Mouse (Mus musculus): ENCODE results near the gene Fibcd1. TPM values are rescaled to one million over a fixed set of nuclear protein-coding genes. Genes with fewer than 3 reads are reported as not detected.

The Fibcd1 gene
- polyA plus RNA-seq, 1 experiment = 0.54 TPM

GRCm38 (mm10) chr2:31844729-31845136, 1.1 kb downstream of the Fibcd1 start:
- Histone ChIP-seq H3K4me3 (ENCODE audit: control insufficient read depth, low read depth, low read length) (no peak overlapping the region), H3K27ac (ENCODE audit: control insufficient read depth, insufficient read depth, low read depth, low read length) (no peak overlapping the region), H3K4me1 (ENCODE audit: control insufficient read depth, insufficient read depth, low read length) (peaks cover 26% of the 10 kb centered on the region), H3K27me3 (ENCODE audit: control insufficient read depth, insufficient read depth, low read length) (no peaks in the 10 kb centered on the region), H3K36me3 (ENCODE audit: control insufficient read depth, insufficient read depth, low read length) (no peaks in the 10 kb centered on the region)
- TF ChIP-seq CTCF (IDR thresholded peaks at IDR 0.05; ENCODE audit: control insufficient read depth, insufficient read depth, insufficient replicate concordance, low read depth, low read length) (no peak), POLR2A (IDR thresholded peaks at IDR 0.05; ENCODE audit: control insufficient read depth, low read depth, low read length) (no peak)

GRCm38 (mm10) chr2:31838868-31839267, 6.9 kb downstream of the Fibcd1 start:
- H3K36me3 ChIP-seq (ENCODE audit: control insufficient read depth, insufficient read depth, low read length) = no peaks in the 10 kb centered on the region
- no peak overlapping the region for H3K4me3 ChIP-seq (ENCODE audit: control insufficient read depth, low read depth, low read length)
- H3K27me3 ChIP-seq (ENCODE audit: control insufficient read depth, insufficient read depth, low read length) = no peaks in the 10 kb centered on the region
- no peaks in the 10 kb centered on the region for H3K4me1 ChIP-seq (ENCODE audit: control insufficient read depth, insufficient read depth, low read length)
- TF ChIP-seq POLR2A (IDR thresholded peaks at IDR 0.05; ENCODE audit: control insufficient read depth, low read depth, low read length) = no peak
- no peak for TF ChIP-seq CTCF (IDR thresholded peaks at IDR 0.05; ENCODE audit: control insufficient read depth, insufficient read depth, insufficient replicate concordance, low read depth, low read length)
- no peak overlapping the region for H3K27ac ChIP-seq (ENCODE audit: control insufficient read depth, insufficient read depth, low read depth, low read length)

GRCm38 (mm10) chr2:31836985-31837384, 8.8 kb downstream of the Fibcd1 start:
- Histone ChIP-seq H3K4me3 (ENCODE audit: control insufficient read depth, low read depth, low read length) (no peak overlapping the region), H3K27me3 (ENCODE audit: control insufficient read depth, insufficient read depth, low read length) (no peaks in the 10 kb centered on the region), H3K27ac (ENCODE audit: control insufficient read depth, insufficient read depth, low read depth, low read length) (no peak overlapping the region), H3K36me3 (ENCODE audit: control insufficient read depth, insufficient read depth, low read length) (no peaks in the 10 kb centered on the region), H3K4me1 (ENCODE audit: control insufficient read depth, insufficient read depth, low read length) (no peaks in the 10 kb centered on the region)
- TF ChIP-seq CTCF (IDR thresholded peaks at IDR 0.05; ENCODE audit: control insufficient read depth, insufficient read depth, insufficient replicate concordance, low read depth, low read length) = no peak
- TF ChIP-seq POLR2A (IDR thresholded peaks at IDR 0.05; ENCODE audit: control insufficient read depth, low read depth, low read length) = no peak

- Histone ChIP-seq H3K36me3 (ENCODE audit: control insufficient read depth, insufficient read depth, low read length) (no peaks in the 10 kb centered on the region), H3K4me3 (ENCODE audit: control insufficient read depth, low read depth, low read length) (no peak overlapping the region), H3K27me3 (ENCODE audit: control insufficient read depth, insufficient read depth, low read length) (no peaks in the 10 kb centered on the region), H3K27ac (ENCODE audit: control insufficient read depth, insufficient read depth, low read depth, low read length) (no peak overlapping the region), H3K4me1 (ENCODE audit: control insufficient read depth, insufficient read depth, low read length) (no peaks in the 10 kb centered on the region)
- TF ChIP-seq CTCF (IDR thresholded peaks at IDR 0.05; ENCODE audit: control insufficient read depth, insufficient read depth, insufficient replicate concordance, low read depth, low read length) (no peak), POLR2A (IDR thresholded peaks at IDR 0.05; ENCODE audit: control insufficient read depth, low read depth, low read length) (no peak)
Observed at GRCm38 (mm10) chr2:31836091-31836490, 9.7 kb downstream of the Fibcd1 start.

GRCm38 (mm10) chr2:31828311-31828825, 17.4 kb downstream of the Fibcd1 start:
- no peak overlapping the region for H3K4me3 ChIP-seq (ENCODE audit: control insufficient read depth, low read depth, low read length)
- no peaks in the 10 kb centered on the region for H3K27me3 ChIP-seq (ENCODE audit: control insufficient read depth, insufficient read depth, low read length)
- no peak overlapping the region for H3K27ac ChIP-seq (ENCODE audit: control insufficient read depth, insufficient read depth, low read depth, low read length)
- no peaks in the 10 kb centered on the region for H3K36me3 ChIP-seq (ENCODE audit: control insufficient read depth, insufficient read depth, low read length)
- H3K4me1 ChIP-seq (ENCODE audit: control insufficient read depth, insufficient read depth, low read length) = no peaks in the 10 kb centered on the region
- TF ChIP-seq POLR2A (IDR thresholded peaks at IDR 0.05; ENCODE audit: control insufficient read depth, low read depth, low read length) (no peak), CTCF (IDR thresholded peaks at IDR 0.05; ENCODE audit: control insufficient read depth, insufficient read depth, insufficient replicate concordance, low read depth, low read length) (no peak)

- no peaks in the 10 kb centered on the region for H3K27me3 ChIP-seq (ENCODE audit: control insufficient read depth, insufficient read depth, low read length)
- H3K27ac ChIP-seq (ENCODE audit: control insufficient read depth, insufficient read depth, low read depth, low read length) = no peak overlapping the region
- no peaks in the 10 kb centered on the region for H3K4me1 ChIP-seq (ENCODE audit: control insufficient read depth, insufficient read depth, low read length)
- TF ChIP-seq POLR2A (IDR thresholded peaks at IDR 0.05; ENCODE audit: control insufficient read depth, low read depth, low read length) (no peak), CTCF (IDR thresholded peaks at IDR 0.05; ENCODE audit: control insufficient read depth, insufficient read depth, insufficient replicate concordance, low read depth, low read length) (no peak)
- no peaks in the 10 kb centered on the region for H3K36me3 ChIP-seq (ENCODE audit: control insufficient read depth, insufficient read depth, low read length)
- no peak overlapping the region for H3K4me3 ChIP-seq (ENCODE audit: control insufficient read depth, low read depth, low read length)
Observed at GRCm38 (mm10) chr2:31827877-31828276, 17.9 kb downstream of the Fibcd1 start.

GRCm38 (mm10) chr2:31826094-31827085, 19.4 kb downstream of the Fibcd1 start:
- TF ChIP-seq CTCF (IDR thresholded peaks at IDR 0.05; ENCODE audit: control insufficient read depth, insufficient read depth, insufficient replicate concordance, low read depth, low read length) (no peak), POLR2A (IDR thresholded peaks at IDR 0.05; ENCODE audit: control insufficient read depth, low read depth, low read length) (no peak)
- Histone ChIP-seq H3K27ac (ENCODE audit: control insufficient read depth, insufficient read depth, low read depth, low read length) (no peak overlapping the region), H3K4me3 (ENCODE audit: control insufficient read depth, low read depth, low read length) (no peak overlapping the region), H3K4me1 (ENCODE audit: control insufficient read depth, insufficient read depth, low read length) (no peaks in the 10 kb centered on the region), H3K27me3 (ENCODE audit: control insufficient read depth, insufficient read depth, low read length) (no peaks in the 10 kb centered on the region), H3K36me3 (ENCODE audit: control insufficient read depth, insufficient read depth, low read length) (no peaks in the 10 kb centered on the region)

All from testis, adult 2 months (tissue).